Mouse (Mus musculus) thymus, postnatal 0 days (tissue): ENCODE measurements around the gene Lhpp. TPM values are rescaled to one million over a fixed set of nuclear protein-coding genes. Genes with fewer than 3 reads are reported as not detected.
A peak's percentile ranks its signal among the peaks of the same experiment; 100 is the strongest.

Source experiments
- DNase-seq: peaks from one replicate; pipeline ENCODE4 v3.0.0-alpha.2; 2015; ENCODE audit warnings: low spot score
- polyA plus RNA-seq: library from polyadenylated mRNA; unstranded; fragments of >200 nt; fragmentation: Nextera tagmentation; extraction: Ambion mirVana; gene quantifications from 2 replicates; pipeline ENCODE4 v1.2.1, GENCODE M21; 2015

The Lhpp gene
- polyA plus RNA-seq, 1 experiment from 2014 or later: 7.5 TPM

GRCm38 (mm10) chr7:132681296-132681695, 70.9 kb downstream of the Lhpp start:
- DNase-seq: no peak

- DNase-seq: no peak
Measured at GRCm38 (mm10) chr7:132681831-132682230, 71.4 kb downstream of the Lhpp start.

- DNase-seq: no peak
Measured at GRCm38 (mm10) chr7:132682336-132682735, 71.9 kb downstream of the Lhpp start.

- no peak for DNase-seq
Measured at GRCm38 (mm10) chr7:132682901-132683300, 72.5 kb downstream of the Lhpp start.

GRCm38 (mm10) chr7:132683923-132684322, 73.5 kb downstream of the Lhpp start:
- DNase-seq: no peak

- peak; percentile 59 for DNase-seq
Measured at GRCm38 (mm10) chr7:132686515-132686914, 76.1 kb downstream of the Lhpp start.

- no peak for DNase-seq
Measured at GRCm38 (mm10) chr7:132687897-132688296, 77.5 kb downstream of the Lhpp start.

- DNase-seq: no peak
Measured at GRCm38 (mm10) chr7:132688721-132689120, 78.3 kb downstream of the Lhpp start.

- peak; percentile 9 for DNase-seq
Measured at GRCm38 (mm10) chr7:132689722-132690121, 79.3 kb downstream of the Lhpp start.

GRCm38 (mm10) chr7:132690716-132691472, 80.5 kb downstream of the Lhpp start:
- DNase-seq: no peak

- DNase-seq: no peak
Measured at GRCm38 (mm10) chr7:132692719-132693118, 82.3 kb downstream of the Lhpp start.

- no peak for DNase-seq
Measured at GRCm38 (mm10) chr7:132693561-132693960, 83.1 kb downstream of the Lhpp start.

GRCm38 (mm10) chr7:132697258-132697796, 86.9 kb downstream of the Lhpp start:
- peak; percentile 29 for DNase-seq

GRCm38 (mm10) chr7:132698737-132699136, 88.3 kb downstream of the Lhpp start:
- DNase-seq: peak; percentile 70

- DNase-seq: no peak
Measured at GRCm38 (mm10) chr7:132699165-132699564, 88.7 kb downstream of the Lhpp start.

GRCm38 (mm10) chr7:132699639-132700038, 89.2 kb downstream of the Lhpp start:
- DNase-seq: peak; percentile 67

- DNase-seq: no peak
Measured at GRCm38 (mm10) chr7:132700107-132700506, 89.7 kb downstream of the Lhpp start.

GRCm38 (mm10) chr7:132701412-132701811, 91.0 kb downstream of the Lhpp start:
- no peak for DNase-seq

GRCm38 (mm10) chr7:132702024-132702423, 91.6 kb downstream of the Lhpp start:
- DNase-seq: no peak

- DNase-seq: no peak
Measured at GRCm38 (mm10) chr7:132702492-132703070, 92.1 kb downstream of the Lhpp start.

GRCm38 (mm10) chr7:132703515-132704309, 93.3 kb downstream of the Lhpp start:
- DNase-seq: no peak
